Mouse (Mus musculus): ENCODE data around the gene Rxrb.

DNA sequence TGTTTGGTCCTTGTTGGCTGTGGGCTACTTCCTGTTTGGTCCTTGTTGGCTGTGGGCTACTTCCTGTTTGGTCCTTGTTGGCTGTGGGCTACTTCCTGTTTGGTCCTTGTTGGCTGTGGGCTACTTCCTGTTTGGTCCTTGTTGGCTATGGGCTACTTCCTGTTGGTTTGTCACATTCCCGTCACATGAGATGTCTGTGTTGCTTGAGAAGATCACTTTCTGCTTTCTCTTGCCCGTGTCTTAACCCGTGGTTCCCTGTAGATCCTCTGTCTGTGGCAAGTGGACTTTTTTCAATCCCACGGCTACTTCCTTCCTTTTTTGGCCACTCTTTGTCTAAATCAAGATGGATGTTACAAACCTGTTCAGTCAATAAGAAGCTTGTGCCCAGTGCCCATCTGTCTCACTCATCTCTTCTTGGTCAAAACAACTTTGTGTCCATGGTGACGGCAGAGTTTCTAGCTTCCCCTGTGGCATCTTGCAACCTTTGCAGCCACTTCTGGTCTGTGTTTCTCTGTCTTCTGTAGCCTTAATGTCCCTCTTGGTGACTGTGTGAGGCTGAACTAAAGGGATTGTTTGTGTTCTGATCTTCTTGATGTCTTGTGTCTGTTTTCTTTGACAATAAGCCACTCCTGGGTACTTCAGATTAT is 15.9 kb downstream of the Rxrb start:
- TF ChIP-seq CTCF (IDR thresholded peaks at IDR 0.05; ENCODE audit: borderline replicate concordance, insufficient read depth, low read depth, low read length) (no peak), POLR2A (IDR thresholded peaks at IDR 0.05; ENCODE audit: borderline replicate concordance, insufficient read depth, low read length) (no peak)
